In the genomic region with DNA sequence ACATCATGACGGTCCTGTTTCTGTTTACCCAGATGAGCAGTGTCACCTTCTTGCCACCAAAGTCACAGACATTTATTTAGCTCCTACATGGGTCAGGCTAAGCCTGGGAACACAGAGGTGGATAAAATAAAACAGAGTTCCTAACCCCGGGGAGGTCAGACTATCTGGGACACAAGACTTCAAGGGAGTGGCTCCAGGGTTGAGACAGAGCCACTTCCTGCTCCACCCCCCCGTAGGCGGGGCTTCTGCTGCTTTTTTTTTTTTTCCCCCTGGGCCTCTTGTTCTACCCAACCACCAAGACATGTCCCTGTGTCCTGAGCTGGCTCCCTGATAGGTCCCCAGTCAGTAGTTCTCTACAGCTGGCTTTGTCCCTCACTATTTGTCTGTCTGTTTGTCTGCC, we compare ENCODE assay signal across 12 mouse cellular contexts. TPM values are rescaled to one million over a fixed set of nuclear protein-coding genes. Genes with fewer than 3 reads are reported as not detected.
A peak's percentile ranks its signal among the peaks of the same experiment; 100 is the strongest.
DNase-seq lines count a peak whose midpoint lies in the region; ATAC-seq lines count a peak whose summit lies in the region.
"Had no signal": no experiment of that assay in that cellular context is flagged by ENCODE, and none has a peak within 500 bp of the region (broad histone marks: within the 10 kb centered on the region; RNA-seq: fewer than 3 reads in every experiment).

No protein-coding gene starts in this region.

- no peak for DNase-seq in kidney, adult 11 months
- DNase-seq in A20 (ENCODE audit: low read depth, low spot score) (peak; percentile 56), ZHBTc4 (ENCODE audit: low read depth, low spot score) (peak; percentile 87)
- DNase-seq in induced T-regulatory cell, adult 2 months (ENCODE audit: low read depth) = peak; percentile 12
- DNase-seq in thymus, postnatal 36 days = no peak
- DNase-seq in thymus, postnatal 0 days (ENCODE audit: low spot score) = no peak
- DNase-seq: cerebellum, adult 11 months; thymus, postnatal 14 days had no signal

- H3K4me3 ChIP-seq in kidney, embryonic 15.5 days (replicated peaks) = no peak overlapping the region
- H3K4me3 ChIP-seq: erythroblast, embryonic 14.5 days; midbrain, embryonic 13.5 days had no signal

- 32% methylated on average over 4 of the region's 4 CpGs for WGBS in kidney, embryonic 15.5 days

- no peak overlapping the region for H3K27ac ChIP-seq in kidney, embryonic 15.5 days
- H3K27ac ChIP-seq: midbrain, embryonic 13.5 days had no signal

- no peaks in the 10 kb centered on the region; the same call in 1 of the 2 replicates for H3K36me3 ChIP-seq in kidney, embryonic 15.5 days
- H3K36me3 ChIP-seq: midbrain, embryonic 13.5 days had no signal

- H3K4me2 ChIP-seq in kidney, embryonic 15.5 days = peak overlapping the region; percentile 17; the same call in 1 of the 2 replicates
- H3K4me2 ChIP-seq: midbrain, embryonic 13.5 days had no signal

- H3K9me3 ChIP-seq in kidney, embryonic 15.5 days (replicated peaks) = no peaks in the 10 kb centered on the region
- H3K9me3 ChIP-seq: midbrain, embryonic 13.5 days had no signal

- no peak overlapping the region for H3K9ac ChIP-seq in kidney, embryonic 15.5 days
- H3K9ac ChIP-seq: midbrain, embryonic 13.5 days had no signal

- H3K27me3 ChIP-seq in kidney, embryonic 15.5 days = peaks cover 41% of the 10 kb centered on the region

- no peak for ATAC-seq in kidney, embryonic 15.5 days (replicated peaks; ENCODE audit: low FRiP score)
- ATAC-seq in frontal cortex, adult (ENCODE audit: low TSS enrichment) = no peak
- ATAC-seq: midbrain, embryonic 13.5 days had no signal

- peaks cover 49% of the 10 kb centered on the region for H3K4me1 ChIP-seq in kidney, embryonic 15.5 days

RNA-seq across cellular contexts. Expression of a gene that starts 1.6 kb away (rescaled TPM):
- polyA plus RNA-seq in kidney, embryonic 15.5 days (2015; fragmentation: Nextera tagmentation; extraction: Ambion mirVana) = 53.5 and 53.9 TPM in 2 replicates
- polyA plus RNA-seq in thymus, postnatal 0 days (2015; fragmentation: Nextera tagmentation; extraction: Ambion mirVana) = 6.0 and 7.4 TPM in 2 replicates

RNA-seq across cellular contexts. Expression of a gene that starts 13.3 kb away (rescaled TPM):
- 45.1 and 53.9 TPM in 2 replicates for polyA plus RNA-seq in kidney, embryonic 15.5 days (2015; fragmentation: Nextera tagmentation; extraction: Ambion mirVana)
- polyA plus RNA-seq in thymus, postnatal 0 days (2015; fragmentation: Nextera tagmentation; extraction: Ambion mirVana) = 1.6 and 1.8 TPM in 2 replicates

RNA-seq across cellular contexts. Expression of a gene that starts 44.0 kb away (rescaled TPM):
- 136 and 153 TPM in 2 replicates for polyA plus RNA-seq in kidney, embryonic 15.5 days (2015; fragmentation: Nextera tagmentation; extraction: Ambion mirVana)
- polyA plus RNA-seq in thymus, postnatal 0 days (2015; fragmentation: Nextera tagmentation; extraction: Ambion mirVana) = 84.3 and 87.0 TPM in 2 replicates

Comparison
In these comparisons a context has a peak if more than half of its experiments do, and no peak if none do; other contexts are left out.
1. DNase-seq: peak in A20 (single experiment), ZHBTc4 (single experiment) and induced T-regulatory cell, adult 2 months (single experiment); none in kidney, adult 11 months (single experiment), thymus, postnatal 36 days (0 of 2) and thymus, postnatal 0 days (single experiment).
2. RNA of a gene that starts 13.3 kb away (polyA plus RNA-seq): 45.1 to 53.9 TPM in kidney, embryonic 15.5 days; 1.6 to 1.8 TPM in thymus, postnatal 0 days; every median in the first group is over 10 times any median in the second.